8 mouse cellular contexts compared by ENCODE assay signal in genomic region chr12:79006076-79006475, GRCm38 (mm10). TPM values are rescaled to one million over a fixed set of nuclear protein-coding genes. Genes with fewer than 3 reads are reported as not detected.
DNase-seq lines count a peak whose midpoint lies in the region; ATAC-seq and TF ChIP-seq lines count a peak whose summit lies in the region.

No protein-coding gene starts in this region.

- no peak overlapping the region for H3K27ac ChIP-seq in heart, embryonic 10.5 days
- H3K27ac ChIP-seq in forebrain, embryonic 11.5 days (ENCODE audit: low read depth, low read length): no peak overlapping the region
- H3K27ac ChIP-seq in liver, embryonic 13.5 days: no peak overlapping the region

- DNase-seq in heart, embryonic 10.5 days (ENCODE audit: low spot score): no peak
- DNase-seq in heart, adult 9 months (ENCODE audit: low spot score in 2 of 2): no peak
- DNase-seq in forebrain, embryonic 11.5 days (ENCODE audit: low spot score): no peak
- DNase-seq in liver, embryonic 13.5 days: no peak
- DNase-seq in frontal cortex, postnatal 14 days (ENCODE audit: low spot score in 2 of 2): no peak
- no peak for DNase-seq in left cerebral cortex, adult 11 months (ENCODE audit: low spot score)
- no peak for DNase-seq in frontal cortex, adult 2 months (ENCODE audit: extremely low spot score in 1 of 2, low spot score in 1 of 2)

- 35% methylated on average over 9 of the region's 9 CpGs for WGBS in heart, embryonic 10.5 days
- 40% methylated on average over 9 of the region's 9 CpGs for WGBS in forebrain, embryonic 11.5 days
- WGBS in liver, embryonic 13.5 days (ENCODE audit: insufficient replicate concordance): 34% methylated on average over 9 of the region's 9 CpGs

- H3K9ac ChIP-seq in forebrain, embryonic 11.5 days (ENCODE audit: low read length): peak overlapping the region; percentile 81
- H3K9ac ChIP-seq in liver, embryonic 13.5 days: peak overlapping the region; percentile 70; the same call in 1 of the 2 replicates

- H3K27me3 ChIP-seq in heart, embryonic 10.5 days (ENCODE audit: insufficient read depth, poor library complexity, severe bottlenecking): peaks cover 37% of the 10 kb centered on the region
- peaks cover 51% of the 10 kb centered on the region for H3K27me3 ChIP-seq in E14TG2a.4 (ENCODE audit: insufficient read depth, low read length)
- no peaks in the 10 kb centered on the region for H3K27me3 ChIP-seq in forebrain, embryonic 11.5 days (ENCODE audit: control insufficient read depth, insufficient read depth, low read length)
- peaks cover 53% of the 10 kb centered on the region for H3K27me3 ChIP-seq in liver, embryonic 13.5 days

- no peaks in the 10 kb centered on the region for H3K9me3 ChIP-seq in heart, embryonic 10.5 days
- no peaks in the 10 kb centered on the region for H3K9me3 ChIP-seq in E14TG2a.4 (ENCODE audit: low read length)
- H3K9me3 ChIP-seq in forebrain, embryonic 11.5 days (ENCODE audit: control insufficient read depth, low read length): no peaks in the 10 kb centered on the region
- no peaks in the 10 kb centered on the region for H3K9me3 ChIP-seq in liver, embryonic 13.5 days (replicated peaks)

- no peaks in the 10 kb centered on the region for H3K36me3 ChIP-seq in heart, embryonic 10.5 days
- H3K36me3 ChIP-seq in E14TG2a.4 (ENCODE audit: insufficient read depth, low read length): no peaks in the 10 kb centered on the region
- H3K36me3 ChIP-seq in forebrain, embryonic 11.5 days (ENCODE audit: control insufficient read depth, insufficient read depth, low read length): no peaks in the 10 kb centered on the region
- H3K36me3 ChIP-seq in liver, embryonic 13.5 days: no peaks in the 10 kb centered on the region

- H3K4me3 ChIP-seq in heart, embryonic 10.5 days: peak overlapping the region; percentile 97
- peak overlapping the region; percentile 96 for H3K4me3 ChIP-seq in E14TG2a.4 (replicated peaks; ENCODE audit: low read length)
- peak overlapping the region; percentile 87 for H3K4me3 ChIP-seq in forebrain, embryonic 11.5 days (ENCODE audit: low read depth, low read length)
- peak overlapping the region; percentile 80 for H3K4me3 ChIP-seq in liver, embryonic 13.5 days (replicated peaks)

- H3K4me1 ChIP-seq in heart, embryonic 10.5 days: peaks cover 8% of the 10 kb centered on the region; the same call in 1 of the 2 replicates
- peaks cover 37% of the 10 kb centered on the region for H3K4me1 ChIP-seq in E14TG2a.4 (replicated peaks; ENCODE audit: low read depth, low read length)
- H3K4me1 ChIP-seq in forebrain, embryonic 11.5 days (replicated peaks; ENCODE audit: control insufficient read depth, insufficient read depth, low read length): peaks cover 2% of the 10 kb centered on the region; the same call in 1 of the 2 replicates
- peaks cover 27% of the 10 kb centered on the region for H3K4me1 ChIP-seq in liver, embryonic 13.5 days (replicated peaks)

- peak overlapping the region; percentile 78 for H3K4me2 ChIP-seq in forebrain, embryonic 11.5 days (ENCODE audit: low read depth, low read length, severe bottlenecking)
- H3K4me2 ChIP-seq in liver, embryonic 13.5 days: peak overlapping the region; percentile 90

- TF ChIP-seq CTCF in E14TG2a.4 (conservative IDR thresholded peaks at IDR 0.05; ENCODE audit: low read length): no peak

- no peak for ATAC-seq in forebrain, embryonic 11.5 days (replicated peaks; ENCODE audit: low FRiP score)
- no peak for ATAC-seq in liver, embryonic 13.5 days (ENCODE audit: low read depth)

RNA-seq across cellular contexts. Expression of gene Tmem229b, which starts 1.4 kb away (rescaled TPM):
- 1.7 and 2.3 TPM in 2 replicates for polyA plus RNA-seq in heart, embryonic 10.5 days (2016; fragmentation: Nextera tagmentation; extraction: Ambion mirVana)
- polyA plus RNA-seq in forebrain, embryonic 11.5 days (2014; fragmentation: Nextera tagmentation; extraction: Ambion mirVana): 7.3 and 7.9 TPM in 2 replicates
- 2.5 and 3.5 TPM in 2 replicates for polyA plus RNA-seq in liver, embryonic 13.5 days (2015; fragmentation: Nextera tagmentation; extraction: Ambion mirVana)
- 18.9 and 21.6 TPM in 2 replicates for polyA plus RNA-seq in frontal cortex, adult 2 months (2012; rRNA removed)

RNA-seq across cellular contexts. Expression of gene Plekhh1, which starts 22.9 kb away (rescaled TPM):
- 5.0 and 5.8 TPM in 2 replicates for polyA plus RNA-seq in heart, embryonic 10.5 days (2016; fragmentation: Nextera tagmentation; extraction: Ambion mirVana)
- polyA plus RNA-seq in forebrain, embryonic 11.5 days (2014; fragmentation: Nextera tagmentation; extraction: Ambion mirVana): 6.9 and 8.4 TPM in 2 replicates
- polyA plus RNA-seq in liver, embryonic 13.5 days (2015; fragmentation: Nextera tagmentation; extraction: Ambion mirVana): 0.13 and 0.31 TPM in 2 replicates
- 9.9 and 10.6 TPM in 2 replicates for polyA plus RNA-seq in frontal cortex, adult 2 months (2012; rRNA removed)
